Mouse (Mus musculus) splenic B cell, adult 2 months (primary cell): ENCODE results near the gene Polr3c.
"Not testable (repeated sequence)": the region's sequence is repeated elsewhere in the genome, so short reads cannot be mapped to it uniquely, and the experiment has no call there.

Experiments
- DNase-seq: peaks from one replicate; pipeline ENCODE4 v3.0.0-alpha.2; 2011; ENCODE audit warnings: low read depth, low spot score
- H3K27me3 ChIP-seq: 2 replicates; pipeline ENCODE4 v1.6.1; 2012; ENCODE audit warnings: mild to moderate bottlenecking, low read length, moderate library complexity, mixed read lengths; ENCODE audit not compliant: control insufficient read depth, poor library complexity, insufficient read depth, severe bottlenecking
- H3K36me3 ChIP-seq: 2 replicates; pipeline ENCODE4 v1.6.1; 2012; ENCODE audit warnings: mild to moderate bottlenecking, low read length, moderate library complexity, mixed read lengths; ENCODE audit not compliant: control insufficient read depth, poor library complexity, insufficient read depth, severe bottlenecking

Gene Polr3c

DNA sequence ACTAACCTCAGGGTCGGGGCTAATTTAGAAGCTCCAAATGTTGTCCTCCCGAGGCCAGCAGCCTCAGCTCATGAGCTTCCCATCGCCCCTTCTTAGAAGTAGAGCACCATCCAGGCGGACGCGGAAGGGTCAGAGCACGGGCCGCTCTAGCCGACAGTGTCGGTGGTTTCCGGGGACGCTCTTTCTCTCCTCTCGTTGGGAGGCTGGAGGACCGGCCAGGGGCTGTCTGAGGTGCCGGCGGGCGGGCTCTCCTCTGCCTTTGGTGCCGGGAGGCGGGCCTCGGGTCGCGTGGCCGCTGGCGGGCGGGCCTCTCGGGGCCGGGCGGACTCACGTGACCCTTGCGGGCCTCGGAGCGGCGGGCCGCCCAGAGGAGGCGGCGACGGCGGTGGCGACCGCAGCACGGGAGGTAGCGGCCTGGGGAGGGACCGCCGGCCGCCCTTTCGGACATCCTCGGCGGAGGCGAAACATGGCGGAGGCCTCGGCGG lies at the start of gene Polr3c, which contains the start of gene Rnf115:
Gene Polr3c (minus strand): TSS at position 286 of the 485 bp plus-strand sequence.
Gene Rnf115 (plus strand): TSS at position 322 of the 485 bp plus-strand sequence.
- Histone ChIP-seq H3K27me3 (no peaks in the 10 kb centered on the region), H3K36me3 (no peaks in the 10 kb centered on the region)
- peak; percentile 95 for DNase-seq

DNA sequence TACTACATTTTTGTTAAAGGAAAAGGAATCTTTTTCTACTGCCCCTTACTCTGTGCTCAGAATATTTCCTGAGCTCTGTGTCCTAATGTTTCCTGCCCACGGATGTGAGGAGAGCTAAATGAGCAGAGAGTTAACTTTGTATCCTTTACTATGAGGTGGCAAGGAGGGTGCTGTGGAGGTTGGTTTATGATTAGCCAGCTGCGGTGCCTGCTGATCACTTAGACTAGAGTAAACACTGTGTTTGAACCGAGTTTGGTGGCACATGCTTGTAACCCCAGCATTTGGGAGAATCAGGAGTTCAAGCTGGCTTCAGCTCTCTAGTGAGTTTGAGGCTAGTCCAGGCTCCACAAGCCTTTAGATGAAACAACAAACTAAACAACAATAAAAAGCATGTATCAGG lies 49.7 kb upstream of the Polr3c start:
- Histone ChIP-seq H3K36me3 (peaks cover 3% of the 10 kb centered on the region; the same call in 1 of the 2 replicates), H3K27me3 (no peaks in the 10 kb centered on the region)
- no peak for DNase-seq

DNA sequence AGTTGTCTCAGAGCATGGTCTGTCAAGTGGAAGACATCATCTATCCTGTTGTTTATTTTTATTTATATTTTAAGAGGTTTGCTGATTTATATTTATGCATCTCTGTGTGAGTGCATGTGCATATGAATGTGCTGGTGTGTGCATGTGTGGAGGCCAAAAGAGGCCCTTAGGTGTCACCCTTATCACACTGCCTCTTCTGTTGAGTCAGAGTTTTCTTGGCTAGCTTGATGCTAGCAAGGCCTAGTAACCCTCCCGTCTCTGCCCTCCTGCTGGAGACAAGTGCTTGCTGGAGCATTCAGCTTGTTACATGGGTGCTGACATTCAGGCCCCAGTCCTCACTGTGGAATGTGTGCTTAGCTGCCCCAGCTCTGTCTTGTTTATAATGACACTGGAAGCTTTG lies 45.5 kb upstream of the Polr3c start:
- H3K36me3 ChIP-seq, result peaks cover 3% of the 10 kb centered on the region; the same call in 1 of the 2 replicates
- H3K27me3 ChIP-seq, result no peaks in the 10 kb centered on the region
- DNase-seq, result no peak

DNA sequence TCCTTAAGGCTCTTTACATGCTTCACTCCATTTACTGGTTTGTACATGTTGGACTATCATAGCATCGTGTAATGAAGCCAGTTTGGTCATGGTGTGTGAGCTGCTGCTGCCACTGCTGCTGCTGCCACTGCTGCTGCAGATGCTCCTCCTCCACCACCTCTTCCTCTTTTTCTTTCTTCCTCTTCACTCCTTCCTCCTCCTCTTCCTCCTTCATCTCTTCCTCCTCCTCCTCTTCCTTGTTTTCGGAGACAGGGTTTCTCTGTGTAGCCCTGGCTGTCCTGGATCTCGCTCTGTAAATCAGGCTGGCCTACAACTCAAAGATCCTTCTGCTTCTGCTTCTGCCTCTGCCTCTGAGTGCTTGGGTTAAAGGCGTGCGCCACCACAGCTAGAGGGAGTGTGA lies 42.5 kb upstream of the Polr3c start:
- DNase-seq, result peak; percentile 15
- Histone ChIP-seq H3K27me3 (no peaks in the 10 kb centered on the region), H3K36me3 (peaks cover 2% of the 10 kb centered on the region; the same call in 1 of the 2 replicates)

DNA sequence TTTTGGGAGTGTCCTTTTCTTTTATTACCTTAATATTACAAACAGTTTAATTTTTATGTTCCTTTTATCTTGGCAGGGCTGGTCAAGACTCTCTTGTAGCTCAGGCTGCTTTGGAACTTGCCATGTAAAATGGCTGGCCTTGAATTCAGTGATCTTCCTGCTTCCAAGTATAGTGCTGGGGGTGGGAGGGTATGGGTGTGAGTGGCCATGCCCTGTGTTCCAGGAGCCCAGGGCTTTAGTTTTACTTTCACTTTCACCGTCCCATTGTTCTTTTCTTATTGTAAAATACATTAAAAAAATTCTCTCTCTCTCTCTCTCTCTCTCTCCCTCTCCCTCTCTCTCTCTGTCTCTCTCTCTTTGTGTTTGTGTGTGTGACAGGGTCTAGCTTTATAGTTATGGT lies 37.1 kb upstream of the Polr3c start:
- Histone ChIP-seq H3K36me3 (peaks cover 6% of the 10 kb centered on the region), H3K27me3 (no peaks in the 10 kb centered on the region)
- DNase-seq, result peak; percentile 19

DNA sequence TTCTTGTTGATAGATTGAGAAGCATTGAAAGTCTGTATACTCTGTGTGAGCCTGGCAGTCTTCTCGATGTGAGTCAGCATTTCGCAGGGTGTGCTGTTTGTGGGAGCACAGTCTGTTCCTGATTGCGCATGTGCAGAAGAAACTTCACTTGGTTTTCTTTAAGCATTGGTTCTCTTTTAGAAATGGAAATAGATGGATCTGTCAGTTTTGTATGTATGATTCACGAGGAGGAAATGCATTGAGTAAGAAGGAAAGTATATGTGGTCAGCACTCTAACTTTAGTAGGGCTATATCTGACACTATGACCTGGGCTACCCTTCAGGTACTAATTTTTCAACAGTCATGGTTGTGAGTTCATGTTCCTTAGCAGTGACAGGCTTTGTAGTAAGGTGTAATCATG lies 32.3 kb upstream of the Polr3c start:
- no peak for DNase-seq
- peaks cover 5% of the 10 kb centered on the region; the same call in 1 of the 2 replicates for H3K36me3 ChIP-seq
- no peaks in the 10 kb centered on the region for H3K27me3 ChIP-seq

DNA sequence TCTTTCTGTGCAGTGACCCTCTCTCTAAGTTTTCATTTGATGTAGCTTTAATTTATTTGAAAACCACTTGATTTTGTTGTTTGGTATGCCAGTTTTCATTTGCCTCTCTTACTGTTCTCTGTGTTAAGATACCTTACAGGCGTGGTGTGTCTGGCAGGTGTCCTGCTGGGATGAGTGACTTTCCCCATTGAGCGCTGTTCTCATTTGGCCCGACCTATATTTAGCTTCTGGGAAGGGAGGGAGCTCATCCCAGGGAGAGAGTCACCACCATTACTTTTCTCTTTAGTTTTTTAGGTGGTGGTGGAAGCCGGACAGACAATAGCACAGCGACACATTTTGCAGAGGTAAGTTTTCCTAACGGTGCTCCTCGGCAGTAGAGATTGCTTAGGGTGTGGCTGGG lies 30.3 kb upstream of the Polr3c start:
- Histone ChIP-seq H3K36me3 (0 out of 2 replicates have a peak, but pooled peaks cover 2% of the 10 kb centered on the region), H3K27me3 (no peaks in the 10 kb centered on the region)
- no peak for DNase-seq

DNA sequence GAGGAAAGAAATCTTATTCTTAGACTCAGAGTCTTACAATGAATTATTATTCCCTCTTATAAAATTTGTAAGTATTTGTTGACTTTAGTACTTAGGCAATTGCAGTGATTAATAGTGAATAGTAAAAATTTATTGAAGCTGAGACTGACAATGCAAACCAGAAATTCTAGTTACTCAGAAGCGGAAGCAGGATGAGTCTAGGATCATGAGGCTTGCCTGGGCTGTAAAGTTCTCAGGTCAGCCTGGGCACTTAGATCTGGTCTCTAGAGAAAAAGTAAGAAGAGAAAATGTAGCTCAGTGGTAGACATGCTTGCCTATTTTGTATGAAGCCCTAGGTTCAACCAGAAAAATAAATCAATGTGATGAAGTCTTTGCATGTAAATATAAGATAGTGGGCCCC lies 28.5 kb upstream of the Polr3c start:
- no peak for DNase-seq
- H3K27me3 ChIP-seq, result no peaks in the 10 kb centered on the region
- H3K36me3 ChIP-seq, result no peaks in the 10 kb centered on the region

DNA sequence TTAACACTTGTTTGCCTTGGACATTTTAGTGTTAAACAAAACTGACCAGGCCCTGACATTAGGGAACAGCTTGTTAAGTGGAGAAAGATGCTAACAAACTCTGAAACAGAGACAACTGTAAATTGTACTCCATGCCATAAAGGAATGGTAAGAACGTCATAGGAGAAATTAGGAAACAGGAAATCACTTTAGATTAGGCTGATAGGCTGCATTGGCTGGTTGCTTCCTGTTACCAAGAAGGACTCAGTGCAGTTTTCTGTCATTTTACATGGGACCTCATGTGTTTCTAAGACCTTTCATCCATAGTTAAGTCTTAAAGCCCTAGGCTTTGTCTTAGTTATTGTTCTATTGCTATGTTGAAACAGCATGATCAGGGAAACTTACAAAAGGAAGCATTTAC lies 19.4 kb upstream of the Polr3c start:
- Histone ChIP-seq H3K36me3 (0 out of 2 replicates have a peak, but pooled peaks cover 4% of the 10 kb centered on the region), H3K27me3 (no peaks in the 10 kb centered on the region)
- no peak for DNase-seq

DNA sequence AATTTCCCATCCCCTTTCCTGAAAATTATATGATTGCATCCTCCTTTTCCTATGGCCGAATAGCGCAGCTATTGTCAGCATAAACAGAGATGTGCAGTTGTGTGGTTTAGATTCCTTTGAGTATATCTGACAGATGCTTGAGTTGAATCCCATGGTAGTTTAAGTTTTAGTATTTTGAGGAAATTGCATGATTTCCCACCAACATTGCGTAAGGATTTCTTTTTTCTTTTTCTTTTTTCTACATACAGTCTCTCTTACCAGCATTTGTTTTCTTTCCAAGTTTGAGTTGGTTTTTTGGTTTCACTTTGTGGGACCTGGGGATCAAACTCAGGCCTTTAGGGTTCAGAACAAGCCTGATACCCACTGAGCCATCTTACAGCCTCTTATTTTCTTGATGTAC lies 16.9 kb upstream of the Polr3c start:
- peaks cover 6% of the 10 kb centered on the region; the same call in 1 of the 2 replicates for H3K36me3 ChIP-seq
- H3K27me3 ChIP-seq, result no peaks in the 10 kb centered on the region
- no peak for DNase-seq

DNA sequence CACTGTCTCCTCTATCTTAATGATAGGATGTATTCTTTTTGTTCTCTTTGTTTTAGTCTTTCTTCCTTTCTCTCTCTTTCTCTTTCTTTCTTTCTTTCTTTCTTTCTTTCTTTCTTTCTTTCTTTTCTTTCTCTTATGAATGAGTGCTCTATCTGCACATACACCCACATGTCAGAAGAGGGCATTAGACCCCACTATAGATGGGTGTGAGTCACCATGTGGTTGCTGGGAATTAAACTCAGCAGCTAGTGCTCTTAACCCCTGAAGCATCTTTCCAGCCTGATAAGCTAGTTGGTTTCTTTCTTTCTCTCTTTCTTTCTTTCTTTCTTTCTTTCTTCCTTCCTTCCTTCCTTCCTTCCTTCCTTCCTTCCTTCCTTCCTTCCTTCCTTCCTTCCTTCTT lies 12.9 kb upstream of the Polr3c start:
- not testable (repeated sequence) for DNase-seq, H3K36me3 ChIP-seq, H3K27me3 ChIP-seq

DNA sequence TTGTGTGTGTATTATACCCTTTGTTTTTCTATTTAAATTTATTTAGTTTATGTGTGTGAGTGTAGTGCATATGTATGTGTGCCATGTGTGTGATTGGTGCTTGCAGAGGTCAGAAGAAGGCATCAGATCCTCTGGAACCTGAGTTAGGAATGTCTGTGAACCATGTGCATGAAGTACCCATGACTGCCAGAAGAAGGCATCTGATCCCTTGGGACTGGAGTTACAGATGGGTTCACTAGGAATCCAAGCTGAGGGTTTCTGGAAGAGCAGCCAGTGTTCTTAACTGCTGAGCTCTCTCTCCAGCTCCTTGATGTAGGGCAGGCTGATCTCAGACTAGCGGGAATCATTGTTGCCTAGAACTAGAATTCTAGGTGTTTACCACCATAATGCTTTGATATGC lies 10.6 kb upstream of the Polr3c start:
- Histone ChIP-seq H3K27me3 (no peaks in the 10 kb centered on the region), H3K36me3 (peaks cover 2% of the 10 kb centered on the region; the same call in 1 of the 2 replicates)
- DNase-seq, result no peak

DNA sequence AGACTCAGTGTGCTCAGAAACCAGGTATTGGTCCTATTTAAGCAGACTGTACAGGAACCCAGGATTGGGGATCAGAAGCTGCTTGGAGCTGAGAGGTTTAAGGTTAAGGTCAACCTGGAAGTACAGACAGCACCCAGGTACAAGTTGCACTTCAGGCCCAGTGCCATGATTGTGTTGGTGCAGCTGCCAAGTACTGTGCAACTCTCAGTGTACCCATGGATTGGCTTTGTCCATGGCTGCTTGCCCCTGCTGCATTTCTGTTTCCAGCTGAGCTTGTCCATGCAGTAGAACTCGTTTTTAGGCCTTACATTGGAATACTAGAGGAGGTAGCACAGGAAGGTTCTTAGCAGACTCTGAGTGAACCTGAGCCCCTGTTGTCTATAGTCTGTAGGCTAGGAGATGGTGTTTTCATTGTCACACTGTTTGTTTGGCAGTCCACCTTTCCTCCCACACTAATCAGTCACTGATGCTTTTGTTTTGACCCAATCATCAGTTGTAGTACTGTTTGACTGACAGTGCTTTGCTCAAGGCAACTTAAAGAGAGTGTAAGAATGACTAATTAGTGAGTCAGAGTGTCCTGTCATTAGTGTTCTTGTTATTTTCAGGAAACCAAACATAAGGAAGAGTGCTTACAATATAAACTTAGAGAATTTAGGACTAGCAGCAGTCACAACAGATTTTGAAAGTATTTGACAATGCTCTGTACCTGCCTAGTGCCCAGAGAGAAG lies 9.7 kb upstream of the Polr3c start:
- no peak for DNase-seq
- no peaks in the 10 kb centered on the region for H3K27me3 ChIP-seq
- peaks cover 2% of the 10 kb centered on the region; the same call in 1 of the 2 replicates for H3K36me3 ChIP-seq

DNA sequence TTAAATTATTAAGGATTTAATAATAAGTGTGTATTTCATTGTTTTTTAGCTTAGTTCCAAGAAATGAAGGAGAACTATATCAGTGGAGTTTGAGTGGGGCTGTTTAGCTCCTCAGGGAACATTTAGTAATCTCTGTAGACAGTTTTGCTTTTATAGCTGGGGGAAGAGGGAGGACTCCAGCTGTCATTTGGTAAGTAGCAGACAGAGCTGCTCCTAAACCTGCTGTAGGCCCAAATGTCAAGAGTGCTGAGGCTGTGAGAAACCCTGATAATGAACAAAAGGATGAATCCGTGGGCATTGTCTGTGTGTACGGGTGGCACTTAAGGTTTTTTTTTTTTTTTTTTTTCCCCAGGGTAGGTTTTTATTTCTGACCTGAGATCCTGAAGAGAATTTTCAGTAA lies 7.8 kb upstream of the Polr3c start:
- Histone ChIP-seq H3K27me3 (no peaks in the 10 kb centered on the region), H3K36me3 (no peaks in the 10 kb centered on the region)
- DNase-seq, result no peak

DNA sequence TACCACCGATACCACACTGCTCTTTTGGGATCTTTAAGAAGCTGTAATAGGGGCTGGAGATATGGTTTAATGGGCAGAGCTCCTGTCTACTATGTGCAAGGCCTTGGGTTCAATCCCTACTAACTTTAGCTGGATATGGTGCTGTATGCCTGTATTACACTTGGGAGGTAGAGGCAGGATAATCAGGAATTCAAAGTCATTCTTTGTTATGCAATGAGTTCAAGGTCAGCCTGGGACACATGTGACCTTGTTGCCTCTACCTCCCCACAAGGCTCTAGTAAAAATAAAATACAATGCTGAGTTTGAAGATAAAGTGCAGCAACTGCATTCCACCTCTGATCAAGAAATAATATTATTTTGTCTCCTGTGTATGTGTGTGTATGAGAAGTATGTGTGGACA lies 6.6 kb upstream of the Polr3c start:
- no peaks in the 10 kb centered on the region for H3K27me3 ChIP-seq
- DNase-seq, result no peak

More for the DNA sequence above, 6.6 kb upstream of the Polr3c start:
- no peaks in the 10 kb centered on the region for H3K36me3 ChIP-seq
